Mouse (Mus musculus) C2C12 (cell line): ENCODE results near the gene Dkk3. TPM values are rescaled to one million over a fixed set of nuclear protein-coding genes. Genes with fewer than 3 reads are reported as not detected.
A peak's percentile ranks its signal among the peaks of the same experiment; 100 is the strongest.

Experiments used
- H3K27me3 ChIP-seq: one replicate; pipeline ENCODE4 v1.6.1; 2011; ENCODE audit not compliant: control insufficient read depth, insufficient read depth, insufficient read length
- H3K36me3 ChIP-seq: one replicate; pipeline ENCODE4 v1.6.1; 2011; ENCODE audit not compliant: control insufficient read depth, insufficient read depth
- H3K4me3 ChIP-seq: one replicate; pipeline ENCODE4 v1.5.1; 2011; ENCODE audit warnings: mild to moderate bottlenecking, control low read depth; ENCODE audit not compliant: poor library complexity, insufficient read depth, severe bottlenecking
- H3K79me2 ChIP-seq: one replicate; pipeline ENCODE4 v1.6.1; 2011; ENCODE audit not compliant: control insufficient read depth, insufficient read depth
- H3K79me3 ChIP-seq: one replicate; pipeline ENCODE4 v1.6.1; 2011; ENCODE audit warnings: low read depth, control low read depth
- H3ac ChIP-seq: one replicate; pipeline ENCODE3; 2011; ENCODE audit warnings: low read depth; ENCODE audit not compliant: control insufficient read depth, insufficient read length
- CEBPB ChIP-seq: IDR thresholded peaks from one replicate; pipeline ENCODE4 v1.6.1; 2011; ENCODE audit warnings: low read depth, mild to moderate bottlenecking, control low read depth, moderate library complexity
- CTCF ChIP-seq: IDR thresholded peaks from one replicate; pipeline ENCODE4 v1.5.1; 2011; ENCODE audit not compliant: control insufficient read depth, insufficient read depth, insufficient read length
- FOSL1 ChIP-seq: IDR thresholded peaks from one replicate; pipeline ENCODE4 v1.8.0; 2011; ENCODE audit warnings: mild to moderate bottlenecking, low read length; ENCODE audit not compliant: poor library complexity, insufficient read depth, severe bottlenecking
- MAX ChIP-seq: IDR thresholded peaks from one replicate; pipeline ENCODE4 v1.6.1; 2011; ENCODE audit warnings: mild to moderate bottlenecking, control low read depth
- MYOD1 ChIP-seq: IDR thresholded peaks from one replicate; pipeline ENCODE4 v1.6.1; 2011; ENCODE audit warnings: low read depth; ENCODE audit not compliant: control insufficient read depth, insufficient read length
- MYOG ChIP-seq: IDR thresholded peaks from one replicate; pipeline ENCODE4 v1.6.1; 2011; ENCODE audit not compliant: control insufficient read depth, insufficient read length; ENCODE audit errors: extremely low read depth
- USF1 ChIP-seq: IDR thresholded peaks from one replicate; pipeline ENCODE4 v1.6.1; 2011; ENCODE audit warnings: low read depth, mild to moderate bottlenecking, control low read depth, moderate library complexity
- polyA plus RNA-seq: library from polyadenylated mRNA; unstranded; fragments of >200 nt; fragmentation: generic; extraction: Trizol; gene quantifications from one replicate; pipeline ENCODE4 v1.2.1, GENCODE M21; 2012; ENCODE audit warnings: missing spikeins

The Dkk3 gene
- polyA plus RNA-seq, 1 experiment, result 0.01 TPM

DNA sequence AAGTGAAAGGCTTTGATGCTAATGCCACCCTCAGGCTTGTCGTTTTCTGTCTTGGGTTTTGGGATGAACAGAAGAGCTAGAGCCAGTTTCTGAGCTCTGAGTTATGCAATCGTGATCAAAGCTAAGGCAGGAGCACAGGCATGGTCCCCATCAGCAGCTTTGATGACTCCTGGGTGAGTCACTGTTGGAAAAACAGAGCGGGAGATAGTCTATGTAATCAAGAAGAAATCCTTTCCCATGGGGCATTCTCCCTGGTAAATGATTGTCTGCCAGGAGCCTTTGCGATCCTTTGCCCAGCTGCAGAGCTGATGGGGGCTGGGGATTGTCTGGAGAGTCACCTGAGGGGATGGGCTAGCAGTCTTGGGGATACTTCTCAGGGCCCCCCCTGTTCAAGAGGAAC lies 43.3 kb upstream of the Dkk3 start:
- peak overlapping the region; percentile 24 for H3ac ChIP-seq
- H3K27me3 ChIP-seq, result no peaks in the 10 kb centered on the region
- no peaks in the 10 kb centered on the region for H3K79me2 ChIP-seq
- no peak for TF ChIP-seq CTCF
- peak; percentile 74 for TF ChIP-seq MAX
- peak; percentile 99 for TF ChIP-seq CEBPB
- TF ChIP-seq MYOD1, result peak; percentile 58
- peak; percentile 85 for TF ChIP-seq FOSL1
- TF ChIP-seq USF1, result no peak
- no peaks in the 10 kb centered on the region for H3K36me3 ChIP-seq
- H3K79me3 ChIP-seq, result no peaks in the 10 kb centered on the region
- H3K4me3 ChIP-seq, result no peak overlapping the region

DNA sequence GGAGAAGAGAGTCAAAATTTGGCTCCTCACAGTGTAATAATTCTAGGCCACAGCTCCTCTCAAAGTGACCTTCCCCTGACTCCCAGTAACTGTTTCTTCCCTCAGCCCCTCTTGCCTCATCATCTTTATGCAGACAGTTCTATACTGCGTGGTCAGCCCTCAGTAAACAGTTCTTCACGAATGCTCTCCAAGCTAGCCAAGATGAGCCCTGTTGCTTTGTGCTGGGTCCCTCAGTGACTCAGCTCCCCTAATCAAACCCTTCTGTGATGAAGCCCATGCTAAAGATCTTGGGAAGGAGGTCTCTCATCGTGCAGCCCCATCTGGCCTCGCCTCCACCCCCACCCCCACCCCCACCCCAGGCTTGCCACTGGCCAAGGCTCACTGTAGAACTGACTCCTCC lies 41.9 kb upstream of the Dkk3 start:
- Histone ChIP-seq H3ac (no peak overlapping the region), H3K27me3 (no peaks in the 10 kb centered on the region), H3K79me3 (no peaks in the 10 kb centered on the region), H3K36me3 (no peaks in the 10 kb centered on the region), H3K4me3 (no peak overlapping the region), H3K79me2 (no peaks in the 10 kb centered on the region)
- TF ChIP-seq CEBPB, result no peak
- TF ChIP-seq USF1, result no peak
- no peak for TF ChIP-seq MYOG
- no peak for TF ChIP-seq FOSL1
- TF ChIP-seq MYOD1, result no peak
- no peak for TF ChIP-seq MAX
- no peak for TF ChIP-seq CTCF

- Histone ChIP-seq H3K36me3 (no peaks in the 10 kb centered on the region), H3ac (no peak overlapping the region), H3K27me3 (no peaks in the 10 kb centered on the region), H3K79me3 (no peaks in the 10 kb centered on the region), H3K4me3 (no peak overlapping the region), H3K79me2 (no peaks in the 10 kb centered on the region)
- no peak for TF ChIP-seq CEBPB
Observed at GRCm38 (mm10) chr7:112199343-112199742, 40.5 kb upstream of the Dkk3 start.

DNA sequence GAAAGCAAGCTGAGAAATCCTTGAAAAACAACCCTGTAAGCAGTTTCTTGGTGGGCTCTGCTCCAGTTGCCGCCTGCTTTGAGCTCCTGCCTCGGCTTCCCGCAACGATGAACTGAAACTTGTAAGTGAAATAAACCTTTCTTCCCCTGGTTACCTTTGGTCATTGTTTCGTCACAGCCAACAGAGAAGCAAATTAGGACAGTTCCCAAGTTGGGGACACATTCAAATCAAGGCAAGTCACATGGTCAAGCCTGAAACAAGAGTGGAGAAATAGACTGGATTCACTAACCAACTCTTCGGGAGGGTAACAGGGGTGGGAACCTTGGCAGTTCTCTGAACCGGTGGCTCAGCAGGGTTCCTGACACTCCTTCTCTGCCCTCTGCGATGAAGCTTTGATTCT lies 38.6 kb upstream of the Dkk3 start:
- Histone ChIP-seq H3ac (no peak overlapping the region), H3K79me2 (no peaks in the 10 kb centered on the region), H3K36me3 (no peaks in the 10 kb centered on the region), H3K79me3 (no peaks in the 10 kb centered on the region), H3K27me3 (no peaks in the 10 kb centered on the region), H3K4me3 (no peak overlapping the region)
- TF ChIP-seq MAX (no peak), CEBPB (no peak), MYOD1 (no peak), FOSL1 (no peak), CTCF (no peak), USF1 (no peak), MYOG (no peak)

GRCm38 (mm10) chr7:112194286-112194685 lies 35.4 kb upstream of the Dkk3 start:
- H3K27me3 ChIP-seq, result no peaks in the 10 kb centered on the region
- no peaks in the 10 kb centered on the region for H3K36me3 ChIP-seq
- no peak overlapping the region for H3K4me3 ChIP-seq
- H3ac ChIP-seq, result no peak overlapping the region
- no peaks in the 10 kb centered on the region for H3K79me3 ChIP-seq
- H3K79me2 ChIP-seq, result no peaks in the 10 kb centered on the region
- TF ChIP-seq FOSL1, result no peak

- Histone ChIP-seq H3K27me3 (no peaks in the 10 kb centered on the region), H3K36me3 (no peaks in the 10 kb centered on the region), H3K79me2 (no peaks in the 10 kb centered on the region), H3ac (no peak overlapping the region), H3K79me3 (no peaks in the 10 kb centered on the region), H3K4me3 (no peak overlapping the region)
- no peak for TF ChIP-seq MAX
- TF ChIP-seq USF1, result no peak
- no peak for TF ChIP-seq FOSL1
- TF ChIP-seq MYOD1, result no peak
- no peak for TF ChIP-seq CTCF
- TF ChIP-seq MYOG, result no peak
- TF ChIP-seq CEBPB, result no peak
Observed at GRCm38 (mm10) chr7:112192778-112193177, 33.9 kb upstream of the Dkk3 start.

DNA sequence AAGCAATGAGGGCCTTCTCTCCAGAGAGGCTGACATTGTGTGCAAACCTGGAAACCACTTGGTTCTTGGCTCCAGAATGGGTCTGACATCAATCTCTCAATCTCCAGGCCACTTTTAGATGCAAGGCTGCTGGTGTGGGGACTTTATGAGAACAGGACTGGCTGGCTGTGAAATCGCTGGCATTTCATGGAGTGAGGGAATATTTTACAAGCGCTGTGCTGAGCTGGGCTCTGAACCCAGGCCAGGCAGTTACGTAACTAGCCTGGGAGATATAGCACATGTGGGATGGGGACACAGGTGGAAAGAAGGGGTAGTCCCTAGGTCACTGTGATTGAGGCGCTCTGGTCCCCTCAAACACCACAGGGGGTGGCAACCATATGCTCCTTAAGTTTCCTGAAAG lies 33.4 kb upstream of the Dkk3 start:
- H3K79me2 ChIP-seq, result no peaks in the 10 kb centered on the region
- H3K4me3 ChIP-seq, result no peak overlapping the region
- TF ChIP-seq MAX (no peak), USF1 (no peak), MYOD1 (no peak), CTCF (no peak), FOSL1 (no peak), MYOG (no peak), CEBPB (no peak)

More for the DNA sequence above, 33.4 kb upstream of the Dkk3 start:
- H3K36me3 ChIP-seq, result no peaks in the 10 kb centered on the region
- H3ac ChIP-seq, result no peak overlapping the region
- no peaks in the 10 kb centered on the region for H3K79me3 ChIP-seq
- H3K27me3 ChIP-seq, result no peaks in the 10 kb centered on the region
